In the genomic region with DNA sequence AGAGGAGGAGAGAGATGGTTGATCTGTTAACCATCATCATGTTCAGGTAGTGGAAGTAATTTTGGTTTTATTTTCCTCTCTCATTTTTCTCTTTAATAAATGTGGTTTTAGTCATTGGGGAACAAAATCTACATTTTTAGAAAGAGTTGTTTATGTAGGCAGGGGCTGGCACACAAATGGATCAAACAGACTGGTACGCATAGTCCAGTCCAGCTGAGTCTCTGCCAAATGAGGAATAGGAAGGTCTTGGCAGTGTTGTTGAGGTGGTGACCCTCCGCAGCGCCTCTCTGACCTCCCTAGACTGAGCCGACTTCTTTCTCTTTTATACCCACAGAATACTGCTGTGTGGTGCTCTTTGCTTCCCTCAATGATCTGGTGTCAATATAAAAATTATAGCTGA, we compare ENCODE assay signal across 18 mouse cellular contexts. TPM values are rescaled to one million over a fixed set of nuclear protein-coding genes. Genes with fewer than 3 reads are reported as not detected.
"Had no signal": no experiment of that assay in that cellular context is flagged by ENCODE, and none has a peak within 500 bp of the region (broad histone marks: within the 10 kb centered on the region; RNA-seq: fewer than 3 reads in every experiment).

No protein-coding gene starts in this region.

- H3K4me3 ChIP-seq: lung, embryonic 15.5 days; megakaryocyte, embryonic 14.5 days; midbrain, embryonic 13.5 days; midbrain, embryonic 15.5 days; neural tube, embryonic 12.5 days; stomach, embryonic 15.5 days had no signal

- ATAC-seq: lung, postnatal 0 days; midbrain, embryonic 13.5 days; midbrain, embryonic 15.5 days had no signal

- H3K4me1 ChIP-seq: lung, embryonic 15.5 days; megakaryocyte, embryonic 14.5 days; midbrain, embryonic 13.5 days; midbrain, embryonic 15.5 days; neural tube, embryonic 12.5 days; stomach, embryonic 15.5 days had no signal

- H3K27me3 ChIP-seq: megakaryocyte, embryonic 14.5 days; midbrain, embryonic 13.5 days; midbrain, embryonic 15.5 days; neural tube, embryonic 12.5 days; stomach, embryonic 15.5 days had no signal

- H3K27ac ChIP-seq: lung, embryonic 15.5 days; macrophage; midbrain, embryonic 13.5 days; midbrain, embryonic 15.5 days; neural tube, embryonic 12.5 days; stomach, embryonic 15.5 days; stomach, postnatal 0 days had no signal

- H3K9me3 ChIP-seq: lung, embryonic 15.5 days; midbrain, embryonic 13.5 days; midbrain, embryonic 15.5 days; neural tube, embryonic 12.5 days; stomach, embryonic 15.5 days had no signal

- DNase-seq: lung, adult 2 months; lung, postnatal 14 days; lung, postnatal 36 days; right cerebral cortex, postnatal 14 days; thymus, adult 2 months; thymus, postnatal 25 days; thymus, postnatal 4 days had no signal

- H3K9ac ChIP-seq: lung, embryonic 15.5 days; midbrain, embryonic 13.5 days; midbrain, embryonic 15.5 days; neural tube, embryonic 12.5 days; stomach, embryonic 15.5 days had no signal

- H3K36me3 ChIP-seq: lung, embryonic 15.5 days; midbrain, embryonic 13.5 days; midbrain, embryonic 15.5 days; neural tube, embryonic 12.5 days; stomach, embryonic 15.5 days had no signal

- H3K4me2 ChIP-seq: lung, embryonic 15.5 days; midbrain, embryonic 13.5 days; midbrain, embryonic 15.5 days; neural tube, embryonic 12.5 days; stomach, embryonic 15.5 days had no signal

RNA-seq across cellular contexts. Expression of a gene that starts 19.0 kb away (rescaled TPM):
- total RNA-seq: megakaryocyte progenitor cell, adult 5-6 weeks; monocyte, adult 5-6 weeks had no signal
- polyA plus RNA-seq: macrophage had no signal
